Mouse (Mus musculus): ENCODE measurements around the gene Sorcs2. TPM values are rescaled to one million over a fixed set of nuclear protein-coding genes. Genes with fewer than 3 reads are reported as not detected.

Gene Sorcs2
- polyA plus RNA-seq, 1 experiment from 2014 or later: 3.5 TPM

DNA sequence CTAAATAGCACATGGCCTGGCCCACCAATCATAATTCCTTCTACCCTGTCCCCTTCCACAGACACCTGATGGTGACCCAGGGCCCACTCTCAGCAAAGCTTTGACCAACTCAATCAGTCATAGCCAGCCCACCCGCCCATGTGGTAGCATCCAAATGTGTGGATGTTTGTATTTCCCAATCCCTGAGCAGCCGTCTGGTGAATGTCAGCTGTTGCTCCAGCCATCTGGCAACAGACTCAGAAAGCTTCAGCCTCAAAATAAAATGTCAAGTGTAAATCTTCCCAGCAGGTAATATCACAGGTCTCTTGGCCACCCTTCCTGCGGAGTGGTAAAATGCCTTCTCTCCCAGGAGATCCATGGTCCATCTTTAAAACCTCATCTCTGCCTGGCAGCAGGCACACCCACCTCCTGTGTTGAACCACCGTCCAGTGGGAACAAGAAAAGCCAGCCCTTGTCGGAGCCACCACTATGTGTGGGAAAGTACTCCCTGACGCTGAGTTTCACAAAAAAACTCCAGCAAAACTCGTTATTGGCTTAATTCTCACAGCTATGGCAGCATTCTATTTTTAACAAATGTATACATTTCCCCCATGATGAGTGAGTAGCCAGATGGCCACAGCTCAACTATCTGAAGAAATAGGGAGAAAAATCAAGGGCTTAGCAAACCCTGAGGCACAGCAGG lies 93.5 kb downstream of the Sorcs2 start:
- Histone ChIP-seq H3K9me3 (ENCODE audit: control insufficient read depth) (no peaks in the 10 kb centered on the region), H3K27ac (ENCODE audit: low read depth, low read length) (no peak overlapping the region), H3K4me2 (replicated peaks; ENCODE audit: low read depth) (no peak overlapping the region), H3K4me1 (replicated peaks; ENCODE audit: control insufficient read depth, insufficient read depth, low read length) (no peaks in the 10 kb centered on the region), H3K9ac (ENCODE audit: low read depth, low read length) (no peak overlapping the region), H3K4me3 (ENCODE audit: low read depth, low read length) (no peak overlapping the region), H3K36me3 (ENCODE audit: control insufficient read depth, insufficient read depth) (no peaks in the 10 kb centered on the region), H3K27me3 (replicated peaks; ENCODE audit: control insufficient read depth, insufficient read depth, low read length) (no peaks in the 10 kb centered on the region)
- ATAC-seq: no peak
- 54% methylated on average over 7 of the region's 7 CpGs for WGBS
- no peak for TF ChIP-seq CTCF (IDR thresholded peaks at IDR 0.05; ENCODE audit: low read depth)

DNA sequence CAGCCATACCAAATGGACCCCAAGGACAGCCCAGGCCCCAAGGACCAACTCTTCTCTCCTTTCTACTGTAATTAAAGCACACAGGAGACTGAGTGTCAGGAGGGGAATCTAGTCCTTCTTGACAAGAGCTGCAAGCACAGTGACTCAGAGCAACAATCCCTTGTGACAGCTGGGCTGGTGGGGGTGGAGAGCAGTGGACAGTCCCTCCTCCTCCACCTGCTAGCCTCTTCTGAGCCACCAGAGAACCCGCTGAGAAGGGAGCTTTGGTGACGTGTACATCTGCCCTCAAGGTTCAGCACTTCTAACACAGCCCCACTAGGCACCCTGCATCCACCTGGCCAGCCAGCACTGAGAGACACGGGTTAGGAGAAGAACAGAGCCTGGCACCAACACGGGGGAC lies 96.8 kb downstream of the Sorcs2 start:
- WGBS: 64% methylated on average over 4 of the region's 4 CpGs

DNA sequence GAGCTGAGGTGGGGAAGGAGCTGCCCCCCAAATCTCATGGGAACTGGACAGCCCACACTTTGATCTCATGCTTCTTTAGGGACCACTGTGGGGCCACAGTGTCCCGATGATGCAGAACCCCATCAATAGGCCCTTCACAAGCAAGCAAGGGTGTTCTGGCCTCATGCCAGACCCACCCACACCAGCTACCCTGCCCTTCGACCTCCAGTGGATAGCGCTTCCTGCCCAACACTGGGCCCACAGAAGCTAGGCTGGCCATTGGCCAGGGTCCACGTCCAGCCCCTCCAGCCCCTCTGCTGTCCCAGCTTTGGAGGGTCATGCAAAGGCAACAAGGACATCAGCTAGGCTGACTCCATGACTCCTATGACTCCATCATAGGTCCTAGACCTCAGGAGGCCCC lies 99.9 kb downstream of the Sorcs2 start:
- no peak overlapping the region for H3K4me2 ChIP-seq (replicated peaks; ENCODE audit: low read depth)
- no peaks in the 10 kb centered on the region for H3K9me3 ChIP-seq (ENCODE audit: control insufficient read depth)
- no peak overlapping the region for H3K27ac ChIP-seq (ENCODE audit: low read depth, low read length)
- no peaks in the 10 kb centered on the region; the same call in 1 of the 2 replicates for H3K4me1 ChIP-seq (replicated peaks; ENCODE audit: control insufficient read depth, insufficient read depth, low read length)
- WGBS: 61% methylated on average over 4 of the region's 4 CpGs
- no peak for ATAC-seq
- TF ChIP-seq CTCF (IDR thresholded peaks at IDR 0.05; ENCODE audit: low read depth): no peak
- H3K4me3 ChIP-seq (ENCODE audit: low read depth, low read length): no peak overlapping the region
- H3K9ac ChIP-seq (ENCODE audit: low read depth, low read length): no peak overlapping the region
- H3K36me3 ChIP-seq (ENCODE audit: control insufficient read depth, insufficient read depth): no peaks in the 10 kb centered on the region
- H3K27me3 ChIP-seq (replicated peaks; ENCODE audit: control insufficient read depth, insufficient read depth, low read length): no peaks in the 10 kb centered on the region

More for the DNA sequence above, 96.8 kb downstream of the Sorcs2 start:
- Histone ChIP-seq H3K9ac (ENCODE audit: low read depth, low read length) (no peak overlapping the region), H3K4me1 (replicated peaks; ENCODE audit: control insufficient read depth, insufficient read depth, low read length) (no peaks in the 10 kb centered on the region; the same call in 1 of the 2 replicates), H3K9me3 (ENCODE audit: control insufficient read depth) (no peaks in the 10 kb centered on the region), H3K4me2 (replicated peaks; ENCODE audit: low read depth) (no peak overlapping the region), H3K36me3 (ENCODE audit: control insufficient read depth, insufficient read depth) (no peaks in the 10 kb centered on the region), H3K4me3 (ENCODE audit: low read depth, low read length) (no peak overlapping the region), H3K27ac (ENCODE audit: low read depth, low read length) (0 out of 2 replicates have a peak overlapping the region, but pooled peaks have one; percentile 28), H3K27me3 (replicated peaks; ENCODE audit: control insufficient read depth, insufficient read depth, low read length) (no peaks in the 10 kb centered on the region)
- no peak for TF ChIP-seq CTCF (IDR thresholded peaks at IDR 0.05; ENCODE audit: low read depth)
- no peak for ATAC-seq

DNA sequence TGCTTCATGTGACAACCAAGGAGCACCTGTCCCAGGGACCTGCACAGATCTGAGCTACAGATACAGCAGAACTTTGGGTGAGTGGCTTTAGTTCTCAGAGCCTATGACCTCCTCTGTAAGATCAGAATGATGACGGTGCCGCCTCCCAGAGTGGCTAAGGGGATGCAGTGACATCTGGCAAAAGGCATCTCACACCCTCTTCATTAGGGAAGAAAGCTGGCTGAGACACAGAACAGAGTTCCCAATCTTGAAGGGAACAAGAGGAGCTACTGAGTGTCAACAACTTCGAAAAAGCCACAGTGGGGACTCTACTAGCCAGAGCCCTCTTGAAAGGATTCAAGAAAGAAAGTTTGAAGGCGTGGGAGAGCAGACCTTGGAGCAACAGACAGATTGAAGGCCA lies 100.7 kb downstream of the Sorcs2 start:
- Histone ChIP-seq H3K4me1 (replicated peaks; ENCODE audit: control insufficient read depth, insufficient read depth, low read length) (no peaks in the 10 kb centered on the region; the same call in 1 of the 2 replicates), H3K4me3 (ENCODE audit: low read depth, low read length) (no peak overlapping the region), H3K9me3 (ENCODE audit: control insufficient read depth) (no peaks in the 10 kb centered on the region), H3K27ac (ENCODE audit: low read depth, low read length) (no peak overlapping the region), H3K4me2 (replicated peaks; ENCODE audit: low read depth) (no peak overlapping the region), H3K27me3 (replicated peaks; ENCODE audit: control insufficient read depth, insufficient read depth, low read length) (no peaks in the 10 kb centered on the region), H3K36me3 (ENCODE audit: control insufficient read depth, insufficient read depth) (no peaks in the 10 kb centered on the region), H3K9ac (ENCODE audit: low read depth, low read length) (no peak overlapping the region)
- 77% methylated on average over 4 of the region's 4 CpGs for WGBS
- no peak for ATAC-seq
- no peak for TF ChIP-seq CTCF (IDR thresholded peaks at IDR 0.05; ENCODE audit: low read depth)

DNA sequence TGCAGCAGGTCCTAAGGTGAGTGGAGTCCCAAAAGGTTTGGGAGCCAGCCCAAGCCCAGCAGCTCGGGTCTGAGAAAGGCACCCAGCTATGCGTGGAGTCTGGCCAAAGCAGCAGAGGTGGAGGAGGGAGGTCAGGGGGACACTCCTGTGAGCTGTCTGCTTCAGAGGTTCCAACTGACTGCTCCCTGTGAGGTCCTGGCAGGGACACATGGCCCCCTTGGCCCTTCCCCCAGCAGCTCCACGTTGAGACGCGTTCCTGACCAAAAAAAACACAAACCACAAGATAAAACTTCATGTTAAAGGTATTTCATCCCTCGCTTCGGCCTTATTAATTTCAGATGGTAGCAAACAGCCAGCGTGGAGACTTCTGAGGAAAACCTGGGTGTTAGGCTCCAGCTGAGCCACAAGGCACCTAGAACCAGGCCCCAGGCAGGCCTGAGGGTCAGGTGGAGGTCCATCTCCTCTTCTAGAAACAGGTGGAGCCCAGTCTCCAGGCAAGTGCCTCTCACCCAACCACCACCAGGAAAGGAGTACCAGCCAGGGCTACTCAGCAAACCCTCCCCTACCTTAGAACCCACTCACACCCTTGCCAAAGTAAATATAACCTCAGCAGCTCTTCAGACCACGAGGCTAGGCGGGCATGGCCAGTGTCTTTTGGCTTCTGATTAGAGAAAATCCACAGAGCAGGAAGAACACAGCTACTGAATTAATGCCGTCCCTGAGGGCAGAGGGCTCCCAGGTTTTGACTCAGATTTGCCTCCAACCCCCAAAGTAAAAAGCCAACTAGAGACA lies 104.6 kb downstream of the Sorcs2 start:
- ATAC-seq: no peak
- no peaks in the 10 kb centered on the region; the same call in 1 of the 2 replicates for H3K4me1 ChIP-seq (replicated peaks; ENCODE audit: control insufficient read depth, insufficient read depth, low read length)
- no peak overlapping the region for H3K4me2 ChIP-seq (replicated peaks; ENCODE audit: low read depth)
- no peak for TF ChIP-seq CTCF (IDR thresholded peaks at IDR 0.05; ENCODE audit: low read depth)
- H3K9ac ChIP-seq (ENCODE audit: low read depth, low read length): no peak overlapping the region
- H3K27ac ChIP-seq (ENCODE audit: low read depth, low read length): no peak overlapping the region
- no peaks in the 10 kb centered on the region for H3K27me3 ChIP-seq (replicated peaks; ENCODE audit: control insufficient read depth, insufficient read depth, low read length)
- 64% methylated on average over 11 of the region's 11 CpGs for WGBS
- H3K4me3 ChIP-seq (ENCODE audit: low read depth, low read length): no peak overlapping the region
- H3K9me3 ChIP-seq (ENCODE audit: control insufficient read depth): no peaks in the 10 kb centered on the region
- no peaks in the 10 kb centered on the region for H3K36me3 ChIP-seq (ENCODE audit: control insufficient read depth, insufficient read depth)

DNA sequence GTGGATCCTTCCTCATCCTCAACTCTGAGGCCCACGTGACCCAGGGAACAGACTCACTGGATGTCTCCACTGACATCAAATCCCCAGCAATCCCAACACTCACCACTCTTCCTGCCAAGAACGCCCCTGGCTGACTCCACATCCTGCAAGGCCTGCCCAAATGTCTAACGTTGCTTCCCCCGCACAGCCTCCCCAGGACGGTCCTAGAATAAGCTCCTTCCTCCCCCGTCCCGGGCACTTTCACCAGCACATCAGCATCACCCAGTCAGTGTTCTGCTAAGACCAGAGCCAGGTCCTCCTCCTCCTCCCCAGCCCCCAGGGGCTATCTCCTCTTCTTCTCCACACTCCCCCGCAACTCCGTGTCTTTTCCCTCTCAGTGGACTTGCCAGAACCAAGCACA lies 105.6 kb downstream of the Sorcs2 start:
- H3K9ac ChIP-seq (ENCODE audit: low read depth, low read length): no peak overlapping the region
- H3K9me3 ChIP-seq (ENCODE audit: control insufficient read depth): no peaks in the 10 kb centered on the region
- ATAC-seq: no peak
- no peak for TF ChIP-seq CTCF (IDR thresholded peaks at IDR 0.05; ENCODE audit: low read depth)
- H3K27me3 ChIP-seq (replicated peaks; ENCODE audit: control insufficient read depth, insufficient read depth, low read length): no peaks in the 10 kb centered on the region
- H3K27ac ChIP-seq (ENCODE audit: low read depth, low read length): no peak overlapping the region
- H3K4me2 ChIP-seq (replicated peaks; ENCODE audit: low read depth): no peak overlapping the region
- no peaks in the 10 kb centered on the region for H3K4me1 ChIP-seq (replicated peaks; ENCODE audit: control insufficient read depth, insufficient read depth, low read length)
- no peaks in the 10 kb centered on the region for H3K36me3 ChIP-seq (ENCODE audit: control insufficient read depth, insufficient read depth)
- WGBS: 78% methylated on average over 9 of the region's 9 CpGs
- H3K4me3 ChIP-seq (ENCODE audit: low read depth, low read length): no peak overlapping the region

All from intestine, postnatal 0 days (tissue).